In genomic region chr17:6052801-6053200, GRCm38 (mm10) we compare ENCODE assay signal across 15 mouse cellular contexts.
A peak's percentile ranks its signal among the peaks of the same experiment; 100 is the strongest.
DNase-seq lines count a peak whose midpoint lies in the region.
"Had no signal": no experiment of that assay in that cellular context is flagged by ENCODE, and none has a peak within 500 bp of the region (broad histone marks: within the 10 kb centered on the region; RNA-seq: fewer than 3 reads in every experiment).

No protein-coding gene starts in this region.

- DNase-seq in embryo, embryonic 11 days, result peak; percentile 10
- DNase-seq in embryo, embryonic 10 days (ENCODE audit: low spot score), result no peak
- DNase-seq in mesoderm, embryonic 11.5 days (ENCODE audit: low read depth, low spot score), result peak; percentile 4
- peak; percentile 79 for DNase-seq in retina, postnatal 1 day
- DNase-seq in right cerebral cortex, postnatal 14 days, result no peak
- DNase-seq: adrenal gland, adult 8-10 months; adrenal gland, postnatal 14 days; adrenal gland, postnatal 36 days; B cell, adult 2 months; cerebellum, adult 11-12 months; cerebellum, adult 2 months; cerebellum, adult 9-10 months; cerebellum, postnatal 10 days; cerebellum, postnatal 25 days; forebrain, postnatal 0 days had no signal

Comparison
In these comparisons a context has a peak if more than half of its experiments do, and no peak if none do; other contexts are left out.
1. DNase-seq: peak in embryo, embryonic 11 days (single experiment), mesoderm, embryonic 11.5 days (single experiment) and retina, postnatal 1 day (single experiment); none in embryo, embryonic 10 days (single experiment) and right cerebral cortex, postnatal 14 days (single experiment).